Mouse (Mus musculus): ENCODE measurements around the gene Eid1. TPM values are rescaled to one million over a fixed set of nuclear protein-coding genes. Genes with fewer than 3 reads are reported as not detected.

Gene Eid1
- 46.0 TPM for polyA plus RNA-seq (2014; fragmentation: Illumina TruSeq; extraction: RNeasy Lipid Tissue Mini Kit (QIAGEN cat#74804); ENCODE audit: low read depth, low replicate concordance)

GRCm38 (mm10) chr2:125672957-125673631 lies at the start of gene Eid1:
Gene Eid1 (plus strand): TSS chr2:125673095.

GRCm38 (mm10) chr2:125624837-125625351 lies 48.0 kb upstream of the Eid1 start, which contains the start of gene Cep152:
Gene Cep152 (minus strand): TSS chr2:125625113.

GRCm38 (mm10) chr2:125724086-125724430 lies 51.2 kb downstream of the Eid1 start, which contains the start of gene Shc4:
Gene Shc4 (minus strand): TSS chr2:125724148.

Other genes with a start within 250 kb of the Eid1 start
- not detected for gene Gm9913, start 168.0 kb upstream of the Eid1 start, polyA plus RNA-seq (2014; fragmentation: Illumina TruSeq; extraction: RNeasy Lipid Tissue Mini Kit (QIAGEN cat#74804); ENCODE audit: low read depth, low replicate concordance)
- 1.4 TPM for gene Fbn1, start 165.1 kb upstream of the Eid1 start, polyA plus RNA-seq (2014; fragmentation: Illumina TruSeq; extraction: RNeasy Lipid Tissue Mini Kit (QIAGEN cat#74804); ENCODE audit: low read depth, low replicate concordance)
- gene Cep152, start 48.0 kb upstream of the Eid1 start, polyA plus RNA-seq (2014; fragmentation: Illumina TruSeq; extraction: RNeasy Lipid Tissue Mini Kit (QIAGEN cat#74804); ENCODE audit: low read depth, low replicate concordance): 3.0 TPM
- 17.8 TPM for gene Shc4, start 51.1 kb downstream of the Eid1 start, polyA plus RNA-seq (2014; fragmentation: Illumina TruSeq; extraction: RNeasy Lipid Tissue Mini Kit (QIAGEN cat#74804); ENCODE audit: low read depth, low replicate concordance)
- 15.6 TPM for gene Secisbp2l, start 109.8 kb downstream of the Eid1 start, polyA plus RNA-seq (2014; fragmentation: Illumina TruSeq; extraction: RNeasy Lipid Tissue Mini Kit (QIAGEN cat#74804); ENCODE audit: low read depth, low replicate concordance)
- 31.7 TPM for gene Galk2, start 186.0 kb downstream of the Eid1 start, polyA plus RNA-seq (2014; fragmentation: Illumina TruSeq; extraction: RNeasy Lipid Tissue Mini Kit (QIAGEN cat#74804); ENCODE audit: low read depth, low replicate concordance)
- gene Cops2, start 186.0 kb downstream of the Eid1 start, polyA plus RNA-seq (2014; fragmentation: Illumina TruSeq; extraction: RNeasy Lipid Tissue Mini Kit (QIAGEN cat#74804); ENCODE audit: low read depth, low replicate concordance): 379 TPM

All from testis, adult 10 weeks (tissue).